Mouse (Mus musculus) heart, adult 2 months (tissue): ENCODE results near the gene Stab2.

Experiments
- CTCF ChIP-seq: fragments of 200-600 bp; IDR thresholded peaks from 2 replicates; pipeline ENCODE4 v1.8.1; 2022; ENCODE audit warnings: antibody characterized with exemption, mild to moderate bottlenecking, moderate library complexity
- POLR2A ChIP-seq: fragments of 200-500 bp; IDR thresholded peaks from 2 replicates; pipeline ENCODE4 v1.6.1; 2011; ENCODE audit warnings: mild to moderate bottlenecking, low read depth, low read length, control low read depth; ENCODE audit not compliant: insufficient read depth

DNA sequence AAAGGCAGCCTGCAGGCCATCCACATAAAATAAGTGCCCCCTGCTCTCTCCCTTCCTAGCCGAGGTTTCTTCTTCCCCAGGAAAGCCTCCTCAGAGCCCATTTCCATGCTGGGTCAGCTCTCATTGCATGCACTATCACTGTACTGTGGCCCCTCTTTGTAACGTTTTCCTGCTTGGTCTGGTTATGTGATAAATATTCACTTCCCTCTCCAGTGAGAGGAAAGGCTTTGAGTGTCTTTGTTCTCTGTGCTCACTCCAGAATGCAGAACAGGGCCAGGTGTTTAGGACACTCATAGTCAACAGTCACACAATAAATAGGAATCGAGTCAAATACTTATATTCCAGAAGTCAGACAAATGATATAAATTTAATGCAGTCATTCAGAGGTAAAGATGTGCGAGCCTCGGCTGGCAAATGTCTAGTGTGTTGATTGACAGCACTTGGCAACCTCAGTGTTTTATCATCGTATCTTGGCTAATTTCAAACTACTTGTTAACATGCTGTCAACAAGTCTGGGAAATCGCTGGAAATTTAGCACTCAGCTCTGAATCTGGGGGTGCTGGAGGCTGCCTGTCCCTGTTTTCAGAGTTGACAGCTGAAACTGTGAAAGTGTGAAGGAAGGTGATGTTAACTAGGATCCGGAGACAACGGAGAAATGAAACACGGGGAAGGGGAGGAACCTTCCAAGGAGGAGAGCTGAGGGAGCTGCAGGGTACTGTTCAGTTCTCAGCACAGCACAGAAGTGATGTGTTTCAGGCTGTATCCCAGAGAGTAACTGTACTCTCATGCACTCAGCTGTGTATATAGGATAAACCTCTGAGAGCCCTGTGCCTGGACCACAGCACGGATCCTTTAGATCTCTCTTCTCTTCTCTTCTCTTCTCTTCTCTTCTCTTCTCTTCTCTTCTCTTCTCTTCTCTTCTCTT, 46.0 kb downstream of the Stab2 start:
- TF ChIP-seq CTCF (no peak), POLR2A (no peak)
